Mouse (Mus musculus) cortical plate, adult 2 months (tissue): Measurements from ENCODE around the gene Met.

Experiments used
- CTCF ChIP-seq: fragments of 200-500 bp; IDR thresholded peaks from 2 replicates; pipeline ENCODE4 v1.5.1; 2011; ENCODE audit warnings: mild to moderate bottlenecking, control low read depth, low read length; ENCODE audit not compliant: insufficient read depth; ENCODE audit errors: extremely low read depth
- POLR2A ChIP-seq: fragments of 200-500 bp; IDR thresholded peaks from 2 replicates; pipeline ENCODE4 v1.6.1; 2011; ENCODE audit warnings: mild to moderate bottlenecking, low read length, control low read depth; ENCODE audit not compliant: insufficient read depth; ENCODE audit errors: extremely low read depth

DNA sequence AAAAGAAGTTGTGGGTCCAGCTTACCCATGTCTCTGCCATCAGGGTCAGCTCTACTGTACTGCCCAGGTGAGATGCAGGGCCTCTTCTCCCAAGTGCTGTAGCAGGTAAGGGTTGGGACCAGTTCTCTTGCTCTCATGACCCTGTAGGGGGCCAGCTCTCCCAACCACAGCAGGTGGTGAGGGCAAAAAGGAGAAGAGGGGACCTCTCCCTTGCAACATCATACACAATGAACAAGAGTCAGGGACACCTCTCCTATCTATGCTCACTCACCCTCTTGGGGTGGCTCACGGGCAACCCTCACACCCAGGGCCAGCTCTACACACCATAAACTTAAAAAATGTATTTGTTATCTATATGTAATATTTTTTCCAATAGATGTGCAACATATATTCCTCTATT, 143.3 kb downstream of the Met start:
- TF ChIP-seq POLR2A (no peak), CTCF (no peak)
